Mouse (Mus musculus) yolk sac, embryonic 10.5 days (tissue): ENCODE measurements around the gene 1700023F06Rik.

ENCODE experiments used
- DNase-seq: peaks from one replicate; pipeline ENCODE4 v3.0.0-alpha.2; 2017; ENCODE audit warnings: low spot score

The 1700023F06Rik gene

GRCm38 (mm10) chr11:103208458-103208857, at the start of gene 1700023F06Rik:
Gene 1700023F06Rik, minus strand, starts transcription at chr11:103208558.
- DNase-seq = no peak

DNA sequence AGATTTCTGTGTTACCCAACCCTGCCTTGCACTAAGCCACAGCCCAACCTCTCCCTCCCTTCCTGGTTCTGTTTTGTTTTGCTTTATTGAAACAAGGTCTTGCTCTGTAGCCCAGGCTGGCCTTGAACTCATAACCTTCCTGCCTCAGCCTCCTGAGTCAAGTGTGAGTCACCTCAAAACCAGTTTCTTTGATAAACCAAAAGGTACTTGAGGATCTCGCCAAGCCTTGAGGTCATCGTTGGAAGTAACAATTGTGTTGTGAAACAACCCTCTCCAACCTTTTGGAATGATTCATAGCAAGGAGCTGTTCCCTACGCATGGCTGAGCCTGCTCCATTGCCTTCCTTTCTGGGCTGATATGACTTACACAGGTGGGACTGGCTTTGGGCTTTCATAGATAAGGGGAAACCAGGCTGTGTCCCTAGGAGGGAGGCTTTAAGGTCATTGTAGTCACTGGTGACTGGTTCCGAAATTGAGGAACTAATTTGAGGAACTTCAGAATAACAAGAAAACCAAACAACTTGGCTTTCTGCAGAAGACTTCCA, 49.7 kb upstream of the 1700023F06Rik start:
- no peak for DNase-seq

- no peak for DNase-seq
Measured at GRCm38 (mm10) chr11:103253605-103254004, 45.2 kb upstream of the 1700023F06Rik start.

DNA sequence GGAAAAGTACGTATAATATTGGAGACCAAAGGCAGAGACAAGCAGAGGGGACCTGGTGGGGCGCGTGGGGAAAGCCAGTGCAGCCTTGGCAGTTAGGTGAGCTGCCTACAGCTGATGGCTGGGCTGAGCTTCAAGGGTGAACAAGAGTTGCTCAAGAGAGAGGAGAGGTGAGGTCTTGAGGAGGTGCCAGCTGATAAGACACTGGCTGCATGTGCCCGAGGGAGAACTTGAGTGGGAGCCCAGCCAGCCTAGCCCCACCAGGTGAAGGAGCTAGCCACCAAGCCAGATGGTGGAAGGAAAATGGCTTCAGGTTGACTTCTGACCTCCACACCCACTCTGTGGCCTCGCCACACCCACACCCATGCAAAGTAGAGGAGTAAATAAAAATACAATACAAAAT, 44.0 kb upstream of the 1700023F06Rik start:
- no peak for DNase-seq

GRCm38 (mm10) chr11:103250324-103250723, 42.0 kb upstream of the 1700023F06Rik start:
- DNase-seq = no peak

GRCm38 (mm10) chr11:103249509-103249908, 41.2 kb upstream of the 1700023F06Rik start:
- no peak for DNase-seq

- no peak for DNase-seq
Measured at GRCm38 (mm10) chr11:103248837-103249236, 40.5 kb upstream of the 1700023F06Rik start.

- DNase-seq = no peak
Measured at GRCm38 (mm10) chr11:103247504-103248177, 39.3 kb upstream of the 1700023F06Rik start.

- DNase-seq = no peak
Measured at GRCm38 (mm10) chr11:103246731-103247290, 38.5 kb upstream of the 1700023F06Rik start.

DNA sequence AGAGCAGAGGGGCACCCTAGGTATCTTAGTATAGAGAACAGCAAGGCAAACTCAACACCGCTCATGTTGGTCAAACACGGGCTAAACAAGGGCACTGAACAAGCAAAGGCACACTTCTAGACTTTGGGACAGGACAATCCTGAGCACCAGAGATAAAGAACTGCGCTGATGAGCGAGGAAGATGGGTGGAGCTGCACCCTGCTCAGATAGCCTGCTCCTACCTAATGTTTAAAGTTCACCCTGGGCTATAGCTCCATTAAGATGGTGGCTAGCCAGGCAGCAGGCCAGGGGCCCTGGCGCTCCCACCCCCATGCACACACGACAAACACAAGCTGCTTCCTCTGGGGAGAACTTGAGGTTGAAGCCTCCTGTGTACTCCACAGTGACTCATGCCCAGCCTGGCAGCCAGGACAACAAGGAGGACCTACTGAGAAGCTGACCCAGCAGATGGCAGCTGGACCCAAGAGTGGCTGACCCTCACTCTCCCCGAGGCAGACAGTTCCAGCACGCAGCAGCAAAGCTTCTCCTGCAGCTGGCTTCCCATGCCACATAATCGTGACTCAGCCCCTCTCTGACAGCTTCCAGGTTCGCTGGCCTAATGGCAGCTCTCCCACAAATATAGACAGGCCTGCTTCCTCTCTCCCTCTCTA, 37.8 kb upstream of the 1700023F06Rik start:
- DNase-seq = no peak

DNA sequence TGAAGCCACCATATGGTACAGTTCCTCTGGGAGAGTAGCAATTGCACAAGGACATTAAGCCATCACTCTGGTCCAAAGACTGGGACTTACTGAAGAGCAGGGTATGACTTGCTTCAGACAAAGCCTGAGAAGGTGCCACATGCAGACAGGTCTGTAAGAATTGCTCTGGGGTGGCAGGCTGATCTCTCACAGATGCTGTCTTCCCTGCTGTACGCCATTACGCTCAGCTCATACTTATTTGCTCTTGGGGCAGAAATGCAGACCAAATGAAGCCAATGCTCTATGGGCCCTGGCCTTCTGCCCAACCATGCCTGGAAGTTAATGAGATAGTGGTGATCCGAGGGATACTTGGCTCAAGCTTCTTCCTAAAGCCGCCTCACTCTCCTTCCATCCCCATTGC, 36.5 kb upstream of the 1700023F06Rik start:
- no peak for DNase-seq

DNA sequence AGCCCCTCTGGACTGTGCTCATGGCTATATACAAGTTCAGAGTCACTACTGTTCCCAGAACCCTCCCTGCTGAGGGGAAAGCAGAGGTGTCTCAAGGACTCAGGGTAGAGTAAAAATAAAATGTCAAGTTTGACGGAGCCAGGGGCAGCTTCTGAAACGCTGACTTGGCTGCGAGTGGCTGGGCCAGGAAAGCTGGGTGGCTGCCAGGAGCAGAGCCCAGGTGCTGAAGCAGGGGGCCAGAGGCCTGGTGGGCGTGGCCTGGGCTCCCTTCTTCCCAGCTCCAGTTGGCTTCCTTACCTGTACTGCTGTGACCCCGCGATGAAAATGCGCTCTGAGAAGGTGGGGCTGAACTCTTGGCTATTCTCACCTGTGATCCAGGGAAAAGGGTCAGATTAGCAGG, 32.4 kb upstream of the 1700023F06Rik start:
- no peak for DNase-seq

DNA sequence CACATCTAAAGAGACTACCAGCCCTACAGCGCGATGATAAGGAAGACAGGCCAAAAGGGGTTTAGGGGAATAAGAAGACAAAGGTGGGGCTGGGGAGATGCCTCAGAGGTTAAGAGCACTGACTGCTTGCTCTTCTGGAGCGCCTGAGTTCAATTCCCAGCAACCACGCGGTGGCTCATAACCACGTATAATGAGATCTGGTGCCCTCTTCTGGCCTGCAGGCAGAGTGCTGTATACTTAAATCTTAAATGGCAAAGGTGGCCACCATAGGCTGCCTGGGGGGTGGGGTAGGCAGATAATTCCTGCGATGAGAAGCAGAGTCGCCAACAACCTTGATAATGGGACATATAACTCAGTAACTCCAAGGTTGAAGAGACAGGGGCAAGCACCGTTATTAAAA, 29.4 kb upstream of the 1700023F06Rik start:
- DNase-seq = no peak

DNA sequence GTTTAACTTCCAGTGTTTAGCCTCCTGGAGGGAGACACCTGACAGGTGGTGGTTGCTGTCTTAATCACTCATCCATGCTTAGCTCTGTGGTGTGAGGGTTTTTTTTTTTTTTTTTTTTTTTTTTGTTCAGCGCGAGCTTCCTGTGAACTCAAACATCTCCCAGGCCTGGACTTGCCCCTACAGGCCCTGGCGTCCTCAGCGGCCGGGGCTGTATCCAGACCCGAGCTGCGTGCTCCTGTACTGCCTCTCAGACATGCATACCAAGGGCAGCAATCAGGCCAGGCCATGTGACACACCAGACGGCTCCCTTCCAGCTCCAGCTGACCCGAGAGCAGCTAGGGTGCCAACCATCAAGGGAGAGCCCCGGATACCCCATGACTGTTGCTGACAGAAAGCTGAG, 28.5 kb upstream of the 1700023F06Rik start:
- no peak for DNase-seq

DNA sequence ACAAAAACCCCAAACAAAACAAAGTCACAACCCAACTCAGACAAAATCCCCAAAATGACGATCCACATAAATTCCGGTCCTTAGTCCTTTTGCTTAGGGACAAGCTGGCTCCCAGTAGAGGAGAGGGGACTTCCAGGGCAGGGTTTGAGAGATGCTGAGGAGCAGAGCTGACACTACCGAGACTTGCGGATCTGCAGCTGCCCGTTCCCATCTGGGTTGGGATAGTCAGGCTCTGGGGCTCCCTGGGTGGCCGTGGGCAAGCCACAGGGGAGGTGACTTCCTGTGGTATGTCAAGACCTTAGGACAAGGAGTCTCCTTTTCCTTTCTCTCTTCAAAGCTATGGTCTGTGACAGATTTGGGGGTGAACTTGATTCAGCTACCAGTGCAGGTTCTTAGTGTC, 28.1 kb upstream of the 1700023F06Rik start:
- DNase-seq = no peak

DNA sequence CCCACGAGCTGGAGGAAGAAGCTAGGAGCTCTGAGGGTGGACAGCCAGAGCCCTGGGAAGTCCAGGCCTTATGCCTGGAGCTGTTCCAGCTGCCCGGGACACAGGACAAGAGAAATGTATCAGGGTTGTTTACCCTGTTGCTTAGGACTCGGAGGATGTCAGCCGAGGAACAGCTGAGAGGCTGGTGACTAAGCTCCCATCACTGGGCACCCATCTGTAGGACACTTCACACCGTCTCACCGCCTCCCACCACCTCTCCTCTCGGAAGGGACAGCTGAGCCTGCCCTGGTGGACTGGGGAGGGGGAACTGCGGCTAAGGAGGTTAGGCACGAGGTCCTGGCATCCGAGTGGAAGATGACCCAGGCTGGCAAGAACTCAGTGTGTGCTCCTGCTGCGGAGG, 27.3 kb upstream of the 1700023F06Rik start:
- no peak for DNase-seq

DNA sequence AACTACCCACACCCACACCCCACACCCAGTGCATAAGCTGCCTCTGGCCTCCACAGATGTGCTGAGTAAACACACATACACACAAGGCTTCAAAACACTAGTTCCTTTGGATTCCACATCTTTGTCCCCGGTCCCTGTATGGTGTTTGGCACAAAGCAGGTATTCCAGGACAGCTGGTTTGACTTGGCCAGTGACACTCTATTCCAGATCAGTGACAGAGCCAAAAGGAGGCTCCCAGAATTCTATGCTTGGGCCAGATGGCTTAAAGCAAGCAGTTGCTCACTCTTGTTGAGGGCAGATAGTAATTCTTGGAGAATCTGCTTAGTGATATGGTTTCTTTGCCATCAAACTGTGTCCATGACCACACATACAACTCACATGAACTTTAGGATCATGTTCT, 26.1 kb upstream of the 1700023F06Rik start:
- DNase-seq = no peak

DNA sequence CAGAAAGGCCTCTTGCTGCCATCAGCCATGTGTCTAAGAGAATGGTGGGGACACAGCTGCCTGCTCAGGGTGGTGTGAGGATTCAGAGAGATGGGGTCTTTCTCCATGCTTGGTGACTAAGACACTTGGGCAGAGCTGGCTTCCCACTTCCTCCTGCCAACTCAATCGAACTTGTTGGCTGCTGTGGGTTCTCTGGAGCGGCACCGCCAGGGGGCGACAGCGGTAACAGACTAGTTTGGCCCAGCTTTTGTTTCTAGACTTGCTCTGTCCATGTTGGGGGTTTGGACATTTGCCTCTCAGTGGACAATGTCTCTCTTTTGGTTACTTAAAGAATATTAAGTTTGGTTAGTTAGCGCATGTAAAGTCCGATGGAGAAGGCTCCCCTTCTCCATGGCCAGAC, 24.6 kb upstream of the 1700023F06Rik start:
- DNase-seq = peak; percentile 45

DNA sequence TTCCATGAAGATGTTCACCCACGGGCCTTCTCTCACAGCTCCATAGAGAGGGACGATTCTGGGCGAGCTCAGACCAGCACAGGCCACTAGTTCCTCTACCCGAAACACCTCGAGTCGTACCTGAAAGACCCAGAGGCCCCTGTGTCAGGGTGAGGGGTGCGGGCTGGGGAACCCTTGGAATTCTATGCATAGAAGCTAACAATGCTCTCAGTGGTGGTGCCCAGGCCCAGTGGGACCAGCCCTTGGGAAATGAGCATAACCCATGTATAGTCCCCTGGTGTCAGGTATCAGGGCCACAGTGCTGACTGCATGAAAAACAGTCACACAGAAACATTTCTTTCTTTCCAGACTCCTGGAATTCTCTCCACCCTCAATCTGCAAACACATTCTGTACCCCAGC, 23.0 kb upstream of the 1700023F06Rik start:
- DNase-seq = no peak

DNA sequence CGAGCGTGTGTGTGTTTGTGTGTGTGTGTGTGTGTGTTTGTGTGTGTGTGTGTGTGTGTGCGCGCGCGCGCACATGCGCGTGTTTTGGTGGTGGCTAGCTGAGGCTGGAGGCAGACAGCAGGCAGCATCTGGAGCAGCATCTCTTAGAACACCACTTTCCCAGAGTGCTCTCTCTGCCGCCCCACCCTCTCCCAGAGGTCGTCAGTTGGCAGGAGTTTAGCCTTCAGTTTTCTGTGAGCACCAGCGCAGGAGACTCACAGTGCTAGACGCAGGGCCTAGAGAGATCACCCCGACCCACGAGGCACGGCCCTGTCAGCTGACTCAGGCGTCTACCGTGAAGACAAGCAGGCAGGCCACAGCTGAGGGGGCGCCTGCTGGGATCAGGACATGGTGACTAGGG, 22.3 kb upstream of the 1700023F06Rik start:
- DNase-seq = no peak

- DNase-seq = no peak
Measured at GRCm38 (mm10) chr11:103229608-103230007, 21.2 kb upstream of the 1700023F06Rik start.

DNA sequence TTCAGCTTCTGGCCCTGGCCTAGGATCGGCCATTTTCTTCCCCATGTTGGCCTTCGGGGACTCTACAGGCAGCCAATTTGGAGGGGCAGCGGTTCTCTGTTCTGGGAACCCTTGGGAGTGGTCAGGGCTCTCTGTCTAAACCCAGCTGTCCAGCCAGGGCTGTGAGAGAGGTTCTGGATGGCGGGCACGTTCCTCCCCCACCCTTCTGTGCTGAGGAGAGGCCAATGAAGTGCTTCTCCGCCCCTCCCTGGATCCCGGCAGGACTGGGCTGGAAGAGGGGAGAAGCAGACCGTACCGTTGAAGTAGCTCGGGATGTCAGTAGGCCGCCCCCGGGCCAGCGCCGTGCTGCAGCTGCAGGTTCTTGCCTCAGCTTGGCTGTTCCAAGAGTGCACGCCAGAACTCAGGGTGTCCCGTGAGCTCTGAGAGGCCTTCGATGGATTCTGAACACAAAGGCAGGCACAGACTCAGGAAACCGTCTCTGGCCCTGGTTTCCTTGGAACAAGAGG, 15.6 kb upstream of the 1700023F06Rik start:
- DNase-seq = no peak

GRCm38 (mm10) chr11:103223444-103223843, 15.1 kb upstream of the 1700023F06Rik start:
- DNase-seq = no peak
